Mouse (Mus musculus) embryonic fibroblast, embryonic 13.5 days (primary cell): ENCODE results near the gene Rps15.

Experiments used
- CTCF ChIP-seq: IDR thresholded peaks from 2 replicates; pipeline ENCODE4 v1.5.1; 2011; ENCODE audit warnings: mild to moderate bottlenecking, control low read depth, low read length, moderate library complexity, borderline replicate concordance; ENCODE audit not compliant: insufficient read depth
- POLR2A ChIP-seq: IDR thresholded peaks from 2 replicates; pipeline ENCODE4 v1.6.1; 2011; ENCODE audit warnings: low read depth, mild to moderate bottlenecking, control low read depth, low read length, moderate library complexity

DNA sequence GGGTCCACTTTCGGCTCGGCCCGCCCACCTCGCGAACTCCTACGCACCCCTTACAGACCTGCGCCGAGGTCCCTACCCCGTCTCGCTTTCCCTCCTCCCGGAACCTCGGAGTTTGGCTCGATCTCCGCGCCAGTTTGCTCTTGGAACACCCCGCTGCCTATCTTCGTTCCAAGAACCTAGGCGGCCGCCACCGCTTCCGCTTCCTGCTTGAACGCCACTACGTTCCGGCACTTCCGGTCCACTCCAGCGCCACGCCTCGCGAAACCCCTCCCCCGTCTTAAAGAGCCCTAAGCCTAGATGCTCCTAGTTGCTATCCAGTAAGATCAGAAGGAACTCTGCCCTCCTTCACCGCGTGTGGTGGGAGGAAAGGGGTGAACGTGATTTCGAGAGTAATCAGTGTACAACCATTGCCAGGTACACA is 28.1 kb downstream of the Rps15 start, which contains the start of gene 2310011J03Rik:
- no peak for TF ChIP-seq CTCF
- TF ChIP-seq POLR2A: peak; percentile 72
